Mouse (Mus musculus) hindbrain, postnatal 0 days (tissue): Measurements from ENCODE around the gene Dnase2a. TPM values are rescaled to one million over a fixed set of nuclear protein-coding genes. Genes with fewer than 3 reads are reported as not detected.

ENCODE experiments used
- ATAC-seq: fragments of 200-750 bp; cut with Nextera tagmentation; 2 replicates; pipeline ENCODE4 v1.8.0; 2017; ENCODE audit warnings: mild to moderate bottlenecking, moderate TSS enrichment, moderate library complexity
- DNase-seq: peaks from one replicate; pipeline ENCODE4 v3.0.0-alpha.2; 2015; ENCODE audit warnings: low spot score
- H3K27ac ChIP-seq: fragments of 300-500 bp; sonication (generic); 2 replicates; pipeline ENCODE4 v1.5.1; 2014; ENCODE audit warnings: mild to moderate bottlenecking
- H3K27me3 ChIP-seq: fragments of 300-500 bp; sonication (generic); 2 replicates; pipeline ENCODE4 v1.6.1; 2014; ENCODE audit warnings: low read length, mixed read lengths; ENCODE audit not compliant: insufficient read depth
- H3K36me3 ChIP-seq: fragments of 300-500 bp; sonication (generic); 2 replicates; pipeline ENCODE4 v1.6.1; 2014; ENCODE audit warnings: low read length, mixed read lengths; ENCODE audit not compliant: insufficient read depth
- H3K4me1 ChIP-seq: fragments of 300-500 bp; sonication (generic); 2 replicates; pipeline ENCODE4 v1.6.1; 2014; ENCODE audit warnings: antibody characterized with exemption, low read length, mixed read lengths; ENCODE audit not compliant: insufficient read depth
- H3K4me2 ChIP-seq: fragments of 300-500 bp; sonication (generic); 2 replicates; pipeline ENCODE4 v1.6.1; 2014; ENCODE audit warnings: low read depth, mild to moderate bottlenecking, low read length, moderate library complexity, mixed read lengths
- H3K4me3 ChIP-seq: fragments of 300-500 bp; sonication (generic); 2 replicates; pipeline ENCODE4 v1.5.1; 2014; ENCODE audit warnings: low read length
- H3K9ac ChIP-seq: fragments of 300-500 bp; sonication (generic); replicated peaks from 2 replicates; pipeline ENCODE4 v1.6.1; 2014; ENCODE audit warnings: mild to moderate bottlenecking, low read length, moderate library complexity, mixed read lengths
- H3K9me3 ChIP-seq: fragments of 300-500 bp; sonication (generic); 2 replicates; pipeline ENCODE4 v1.6.1; 2016; ENCODE audit warnings: low read length, mixed read lengths
- CTCF ChIP-seq: IDR thresholded peaks from 2 replicates; pipeline ENCODE4 v1.5.1; 2016; ENCODE audit warnings: antibody characterized with exemption, control low read depth, low read depth
- WGBS: fragments of 180-500 bp; shearing (Covaris S2); extraction: QIAGEN DNeasy Blood & Tissue Kit; methylation state at CpG from one replicate; pipeline ENCODE4 v1.1.7; 2014; 5-methylcytosine and 5-hydroxymethylcytosine counted together
- microRNA-seq, 2 experiments: library from miRNA; unstranded; fragments of <30 nt; microRNA quantifications; one replicate each; pipeline ENCODE4; 2016
- polyA plus RNA-seq: library from polyadenylated mRNA; unstranded; fragments of >200 nt; fragmentation: Nextera tagmentation; extraction: Ambion mirVana; gene quantifications from 2 replicates; pipeline ENCODE4 v1.2.1, GENCODE M21; 2015
- total RNA-seq: library from RNA; depleted of rRNA; stranded (reverse); fragments of >200 nt; gene quantifications from 2 replicates; pipeline ENCODE4 v1.2.3, GENCODE M21; 2014; rRNA removed

Dnase2a gene
- total and polyA plus RNA-seq, 2 experiments from 2014 or later, result 8.6 to 15.0 TPM

GRCm38 (mm10) chr8:84970913-84971312, 62.6 kb downstream of the Dnase2a start:
- DNase-seq (no peak), ATAC-seq (no peak)
- peak overlapping the region; percentile 88 for H3K9ac ChIP-seq
- peak overlapping the region; percentile 88 for H3K4me2 ChIP-seq
- WGBS, result 66% methylated on average over 5 of the region's 5 CpGs
- H3K4me3 ChIP-seq, result peak overlapping the region; percentile 73
- no peaks in the 10 kb centered on the region for H3K27me3 ChIP-seq
- H3K9me3 ChIP-seq, result no peaks in the 10 kb centered on the region
- peaks cover 18% of the 10 kb centered on the region; the same call in 1 of the 2 replicates for H3K36me3 ChIP-seq
- H3K4me1 ChIP-seq, result peaks cover 18% of the 10 kb centered on the region
- no peak for TF ChIP-seq CTCF
- H3K27ac ChIP-seq, result no peak overlapping the region

Small RNA genes lying within 50 kb of the gene (microRNA-seq; reads per million reads assigned to microRNA genes)
- gene Gm24197 (0 reads per million in 2 experiments), gene Mir7069 (0.88 to 1.1 reads per million in 2 experiments)

Other genes with a start within 250 kb of the Dnase2a start
Only the 30 nearest of the 33 such genes appear.
- 110 and 129 TPM in 2 replicates for gene Nacc1, start 220.7 kb upstream of the Dnase2a start, total RNA-seq
- gene Nacc1, start 220.7 kb upstream of the Dnase2a start, polyA plus RNA-seq, result 13.8 and 14.9 TPM in 2 replicates
- gene Lyl1, start 207.1 kb upstream of the Dnase2a start, total RNA-seq, result 1.7 and 7.8 TPM in 2 replicates
- 2.0 and 2.3 TPM in 2 replicates for gene Lyl1, start 207.1 kb upstream of the Dnase2a start, polyA plus RNA-seq
- 1.2 TPM in 1 of 2 replicates, not detected in the other for gene G430095P16Rik, start 185.6 kb upstream of the Dnase2a start, total RNA-seq
- 1.1 and 1.7 TPM in 2 replicates for gene G430095P16Rik, start 185.6 kb upstream of the Dnase2a start, polyA plus RNA-seq
- gene Nfix, start 108.2 kb upstream of the Dnase2a start, total RNA-seq, result 90.4 and 92.5 TPM in 2 replicates
- 123 and 126 TPM in 2 replicates for gene Nfix, start 108.2 kb upstream of the Dnase2a start, polyA plus RNA-seq
- 6.6 and 7.2 TPM in 2 replicates for gene Dand5, start 85.7 kb upstream of the Dnase2a start, total RNA-seq
- 12.3 and 12.5 TPM in 2 replicates for gene Dand5, start 85.7 kb upstream of the Dnase2a start, polyA plus RNA-seq
- gene Gadd45gip1, start 77.0 kb upstream of the Dnase2a start, total RNA-seq, result 33.0 and 34.1 TPM in 2 replicates
- gene Gadd45gip1, start 77.0 kb upstream of the Dnase2a start, polyA plus RNA-seq, result 43.4 and 45.3 TPM in 2 replicates
- 62.5 and 68.1 TPM in 2 replicates for gene Rad23a, start 67.9 kb upstream of the Dnase2a start, total RNA-seq
- gene Rad23a, start 67.9 kb upstream of the Dnase2a start, polyA plus RNA-seq, result 90.6 and 98.0 TPM in 2 replicates
- gene Calr, start 61.6 kb upstream of the Dnase2a start, total RNA-seq, result 350 and 359 TPM in 2 replicates
- 418 and 457 TPM in 2 replicates for gene Calr, start 61.6 kb upstream of the Dnase2a start, polyA plus RNA-seq
- 77.5 and 86.1 TPM in 2 replicates for gene Farsa, start 51.6 kb upstream of the Dnase2a start, total RNA-seq
- 87.4 and 89.8 TPM in 2 replicates for gene Farsa, start 51.6 kb upstream of the Dnase2a start, polyA plus RNA-seq
- gene Syce2, start 36.4 kb upstream of the Dnase2a start, total RNA-seq, result 11.8 and 14.0 TPM in 2 replicates
- 62.1 and 64.4 TPM in 2 replicates for gene Syce2, start 36.4 kb upstream of the Dnase2a start, polyA plus RNA-seq
- 24.9 and 37.8 TPM in 2 replicates for gene Gcdh, start 14.6 kb upstream of the Dnase2a start, total RNA-seq
- 36.5 and 41.3 TPM in 2 replicates for gene Gcdh, start 14.6 kb upstream of the Dnase2a start, polyA plus RNA-seq
- gene Klf1, start 6.6 kb upstream of the Dnase2a start, total RNA-seq, result 1.2 TPM in 1 of 2 replicates, not detected in the other
- gene Klf1, start 6.6 kb upstream of the Dnase2a start, polyA plus RNA-seq, result 0.34 and 0.98 TPM in 2 replicates
- gene Mast1, start 28.8 kb downstream of the Dnase2a start, total RNA-seq, result 70.9 and 83.0 TPM in 2 replicates
- 61.9 and 69.5 TPM in 2 replicates for gene Mast1, start 28.8 kb downstream of the Dnase2a start, polyA plus RNA-seq
- gene Rtbdn, start 38.4 kb downstream of the Dnase2a start, total RNA-seq, result 5.8 and 11.6 TPM in 2 replicates
- gene Rtbdn, start 38.4 kb downstream of the Dnase2a start, polyA plus RNA-seq, result 3.5 and 4.1 TPM in 2 replicates
- not detected in 2 replicates for gene Gm49661, start 60.9 kb downstream of the Dnase2a start, total RNA-seq
- not detected in 2 replicates for gene Gm49661, start 60.9 kb downstream of the Dnase2a start, polyA plus RNA-seq
- 688 and 763 TPM in 2 replicates for gene Prdx2, start 61.0 kb downstream of the Dnase2a start, total RNA-seq
- 925 and 937 TPM in 2 replicates for gene Prdx2, start 61.0 kb downstream of the Dnase2a start, polyA plus RNA-seq
- 37.3 and 45.9 TPM in 2 replicates for gene Rnaseh2a, start 61.2 kb downstream of the Dnase2a start, total RNA-seq
- 59.0 and 59.7 TPM in 2 replicates for gene Rnaseh2a, start 61.2 kb downstream of the Dnase2a start, polyA plus RNA-seq
- gene Junb, start 70.2 kb downstream of the Dnase2a start, total RNA-seq, result 16.9 and 17.8 TPM in 2 replicates
- gene Junb, start 70.2 kb downstream of the Dnase2a start, polyA plus RNA-seq, result 6.3 and 7.9 TPM in 2 replicates
- gene Hook2, start 82.0 kb downstream of the Dnase2a start, total RNA-seq, result 18.9 and 19.0 TPM in 2 replicates
- gene Hook2, start 82.0 kb downstream of the Dnase2a start, polyA plus RNA-seq, result 29.7 and 33.4 TPM in 2 replicates
- not detected in 2 replicates for gene Best2, start 106.0 kb downstream of the Dnase2a start, total RNA-seq
- 0.09 and 0.26 TPM in 2 replicates for gene Best2, start 106.0 kb downstream of the Dnase2a start, polyA plus RNA-seq
- gene Asna1, start 116.7 kb downstream of the Dnase2a start, total RNA-seq, result 165 and 172 TPM in 2 replicates
- 149 and 150 TPM in 2 replicates for gene Asna1, start 116.7 kb downstream of the Dnase2a start, polyA plus RNA-seq
- 220 and 238 TPM in 2 replicates for gene Trir, start 118.3 kb downstream of the Dnase2a start, total RNA-seq
- 146 and 152 TPM in 2 replicates for gene Trir, start 118.3 kb downstream of the Dnase2a start, polyA plus RNA-seq
- gene Tnpo2, start 128.4 kb downstream of the Dnase2a start, total RNA-seq, result 174 and 183 TPM in 2 replicates
- gene Tnpo2, start 128.4 kb downstream of the Dnase2a start, polyA plus RNA-seq, result 48.1 and 49.1 TPM in 2 replicates
- gene Fbxw9, start 151.5 kb downstream of the Dnase2a start, total RNA-seq, result 104 and 114 TPM in 2 replicates
- 78.9 and 82.2 TPM in 2 replicates for gene Fbxw9, start 151.5 kb downstream of the Dnase2a start, polyA plus RNA-seq
- not detected in 2 replicates for gene Gm5741, start 159.4 kb downstream of the Dnase2a start, total RNA-seq
- 0.71 and 0.76 TPM in 2 replicates for gene Gm5741, start 159.4 kb downstream of the Dnase2a start, polyA plus RNA-seq
- gene Dhps, start 163.2 kb downstream of the Dnase2a start, total RNA-seq, result 77.5 and 103 TPM in 2 replicates
- gene Dhps, start 163.2 kb downstream of the Dnase2a start, polyA plus RNA-seq, result 118 and 123 TPM in 2 replicates
- gene Wdr83os, start 172.2 kb downstream of the Dnase2a start, total RNA-seq, result 109 and 123 TPM in 2 replicates
- gene Wdr83os, start 172.2 kb downstream of the Dnase2a start, polyA plus RNA-seq, result 129 and 131 TPM in 2 replicates
- 21.4 TPM in 2 replicates for gene Wdr83, start 172.7 kb downstream of the Dnase2a start, total RNA-seq
- 38.6 and 38.9 TPM in 2 replicates for gene Wdr83, start 172.7 kb downstream of the Dnase2a start, polyA plus RNA-seq
- 32.9 and 34.3 TPM in 2 replicates for gene Man2b1, start 174.7 kb downstream of the Dnase2a start, total RNA-seq
- gene Man2b1, start 174.7 kb downstream of the Dnase2a start, polyA plus RNA-seq, result 22.5 TPM in 2 replicates
- gene Zfp791, start 214.5 kb downstream of the Dnase2a start, total RNA-seq, result 1.5 and 2.4 TPM in 2 replicates
- 2.4 and 2.5 TPM in 2 replicates for gene Zfp791, start 214.5 kb downstream of the Dnase2a start, polyA plus RNA-seq